Mouse (Mus musculus): ENCODE data around the gene Ntan1. TPM values are rescaled to one million over a fixed set of nuclear protein-coding genes. Genes with fewer than 3 reads are reported as not detected.

Gene Ntan1
- total RNA-seq (2023) = 10 to 100 TPM; 52.1 to 53.9 TPM

DNA sequence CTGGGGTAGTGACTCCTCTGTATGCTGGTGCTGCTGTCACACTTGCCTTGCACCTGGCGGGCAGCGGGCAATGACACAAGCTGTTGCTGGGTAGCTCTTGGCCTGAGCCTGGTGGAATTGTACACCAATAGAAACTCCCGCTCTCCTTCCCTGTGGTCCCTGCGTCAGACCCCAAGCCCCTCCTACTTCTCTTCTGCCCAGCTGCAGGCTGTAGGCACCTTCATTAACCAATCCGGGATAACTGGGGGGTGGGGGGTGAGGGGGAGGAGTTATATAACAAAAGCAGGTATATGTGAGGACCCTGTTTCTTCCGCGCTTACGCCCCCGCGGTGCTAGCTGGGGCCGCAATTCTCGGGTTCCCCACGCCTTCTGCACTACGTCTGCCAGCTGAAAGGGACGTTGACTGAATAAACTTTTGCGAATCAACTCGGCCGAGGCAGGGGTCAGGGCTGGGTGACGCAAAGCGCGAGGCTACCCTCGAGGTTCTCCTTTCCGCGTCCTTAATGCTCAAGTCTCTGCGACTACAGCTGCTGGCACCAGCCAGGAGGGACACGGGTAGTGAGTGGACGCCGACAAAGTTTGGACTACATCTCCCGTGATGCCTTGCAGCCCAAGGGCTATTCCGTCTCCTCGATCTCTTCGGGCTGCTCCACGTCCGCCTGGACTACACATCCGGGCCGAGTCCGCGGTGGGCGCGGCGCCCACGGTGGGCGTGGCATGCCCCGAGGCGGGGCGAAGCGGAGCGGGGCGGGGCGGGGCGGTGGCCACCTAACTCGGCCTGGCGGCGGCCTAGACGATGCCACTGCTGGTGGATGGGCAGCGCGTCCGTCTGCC lies at the start of gene Ntan1:
Gene Ntan1 (plus strand): TSS at position 286 of the 834 bp plus-strand sequence.

DNA sequence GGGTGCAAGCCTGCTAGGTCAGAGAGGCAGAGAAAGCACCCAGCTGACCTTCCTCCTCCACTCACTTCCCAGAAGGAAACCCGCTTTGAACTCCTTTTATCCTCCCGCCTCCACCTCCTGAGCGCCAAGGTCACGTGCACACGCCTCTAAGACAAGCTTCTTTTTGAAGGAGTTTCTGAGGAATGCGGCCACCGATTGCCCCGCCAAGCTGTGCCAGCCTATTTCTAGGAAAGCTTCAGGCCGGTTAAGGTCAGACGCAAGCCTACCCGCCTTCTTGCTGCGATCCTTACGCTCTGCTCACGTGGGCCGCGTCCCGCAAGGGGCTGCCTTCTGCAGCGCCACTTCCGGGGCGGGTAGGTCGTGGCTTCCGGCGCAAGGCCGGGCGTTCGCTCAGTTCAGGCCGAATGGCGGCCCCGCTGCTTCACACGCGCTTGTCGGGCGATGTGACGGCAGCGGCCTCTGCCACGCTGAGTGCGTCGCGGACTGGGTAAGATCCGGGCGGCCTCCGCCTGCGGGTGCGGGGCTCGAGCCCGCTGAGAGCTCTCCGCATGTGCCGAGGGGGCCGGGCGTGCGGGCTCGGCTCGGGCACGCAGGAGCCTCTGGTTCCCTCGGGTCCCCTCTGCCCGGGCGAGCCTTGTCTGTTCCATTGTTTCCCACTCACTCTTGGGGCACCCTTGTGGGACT lies 38.1 kb upstream of the Ntan1 start, which contains the start of gene Rrn3:
Gene Rrn3 (plus strand): TSS at position 356 of the 684 bp plus-strand sequence.

Other genes starting within 250 kb of the Ntan1 start
- gene Parn, start 150.7 kb upstream of the Ntan1 start, total RNA-seq (2023) = 10 to 100 TPM; 15.7 to 16.2 TPM
- 10 to 100 TPM; 56.9 to 59.4 TPM for gene Bfar, start 147.0 kb upstream of the Ntan1 start, total RNA-seq (2023)
- 10 to 100 TPM; 19.6 to 19.8 TPM for gene 3110001I22Rik, start 146.9 kb upstream of the Ntan1 start, total RNA-seq (2023)
- not detected for gene Pla2g10, start 87.9 kb upstream of the Ntan1 start, total RNA-seq (2023)
- gene Rrn3, start 38.1 kb upstream of the Ntan1 start, total RNA-seq (2023) = 10 to 100 TPM; 18.6 to 19.4 TPM
- gene Pdxdc1, start 84.3 kb downstream of the Ntan1 start, total RNA-seq (2023) = 10 to 100 TPM; 67.7 to 69.0 TPM
- gene Mpv17l, start 84.3 kb downstream of the Ntan1 start, total RNA-seq (2023) = 1 to 10 TPM in 1 of 2 experiments, under 1 TPM in 1; 0.76 to 1.8 TPM
- not detected for gene 2900011O08Rik, start 167.8 kb downstream of the Ntan1 start, total RNA-seq (2023)
- not detected for gene Ifitm7, start 168.0 kb downstream of the Ntan1 start, total RNA-seq (2023)